Mouse (Mus musculus) testis, adult 2 months (tissue): ENCODE measurements at regions not wholly inside any gene's neighbourhood (a gene's known extent, or its start where the extent isn't known, plus 50 kb on each side); places are given as distances from the start of the nearest gene placed in this dataset.

ENCODE experiments used
- CTCF ChIP-seq: fragments of 200-500 bp; IDR thresholded peaks from 2 replicates; pipeline ENCODE4 v1.5.1; 2012; ENCODE audit warnings: low read depth, mild to moderate bottlenecking, inconsistent platforms, low read length, moderate library complexity; ENCODE audit not compliant: control insufficient read depth, insufficient read depth, insufficient replicate concordance
- POLR2A ChIP-seq: fragments of 200-500 bp; IDR thresholded peaks from 2 replicates; pipeline ENCODE4 v1.6.1; 2012; ENCODE audit warnings: low read depth, mild to moderate bottlenecking, inconsistent platforms, low read length, moderate library complexity; ENCODE audit not compliant: control insufficient read depth

GRCm38 (mm10) chr13:34456051-34456450 is 111.1 kb upstream of the Slc22a23 start:
- TF ChIP-seq CTCF (no peak), POLR2A (no peak)
